Mouse (Mus musculus): ENCODE measurements at regions not wholly inside any gene's neighbourhood (a gene's known extent, or its start where the extent isn't known, plus 50 kb on each side); places are given as distances from the start of the nearest gene placed in this dataset.

- no peak for TF ChIP-seq CTCF (IDR thresholded peaks at IDR 0.05; ENCODE audit: low read depth)
- no peak for TF ChIP-seq EP300 (optimal IDR thresholded peaks at IDR 0.05)
Observed at GRCm38 (mm10) chr5:73740766-73741165, 89.6 kb downstream of the Spata18 start.

Measured in stomach, postnatal 0 days (tissue).